Mouse (Mus musculus) testis, adult 2 months (tissue): ENCODE measurements around the gene Crisp2. TPM values are rescaled to one million over a fixed set of nuclear protein-coding genes. Genes with fewer than 3 reads are reported as not detected.
A peak's percentile ranks its signal among the peaks of the same experiment; 100 is the strongest.

Source experiments
- H3K27ac ChIP-seq: fragments of 200-500 bp; 2 replicates; pipeline ENCODE4 v1.5.1; 2012; ENCODE audit warnings: low read depth, low read length; ENCODE audit not compliant: control insufficient read depth, insufficient read depth
- H3K27me3 ChIP-seq: fragments of 200-500 bp; 2 replicates; pipeline ENCODE4 v1.6.1; 2012; ENCODE audit warnings: mild to moderate bottlenecking, low read length, moderate library complexity; ENCODE audit not compliant: control insufficient read depth, insufficient read depth
- H3K36me3 ChIP-seq: fragments of 200-500 bp; 2 replicates; pipeline ENCODE4 v1.6.1; 2012; ENCODE audit warnings: mild to moderate bottlenecking, low read length; ENCODE audit not compliant: control insufficient read depth, insufficient read depth
- H3K4me1 ChIP-seq: fragments of 200-500 bp; 2 replicates; pipeline ENCODE4 v1.6.1; 2012; ENCODE audit warnings: low read length; ENCODE audit not compliant: control insufficient read depth, insufficient read depth
- H3K4me3 ChIP-seq: fragments of 200-500 bp; 2 replicates; pipeline ENCODE4 v1.5.1; 2012; ENCODE audit warnings: low read depth, mild to moderate bottlenecking, low read length, moderate library complexity, mixed read lengths; ENCODE audit not compliant: control insufficient read depth
- CTCF ChIP-seq: fragments of 200-500 bp; IDR thresholded peaks from 2 replicates; pipeline ENCODE4 v1.5.1; 2012; ENCODE audit warnings: low read depth, mild to moderate bottlenecking, inconsistent platforms, low read length, moderate library complexity; ENCODE audit not compliant: control insufficient read depth, insufficient read depth, insufficient replicate concordance
- POLR2A ChIP-seq: fragments of 200-500 bp; IDR thresholded peaks from 2 replicates; pipeline ENCODE4 v1.6.1; 2012; ENCODE audit warnings: low read depth, mild to moderate bottlenecking, inconsistent platforms, low read length, moderate library complexity; ENCODE audit not compliant: control insufficient read depth
- polyA plus RNA-seq: library from polyadenylated mRNA; depleted of rRNA; stranded (reverse); fragments of >200 nt; gene quantifications from 2 replicates; pipeline ENCODE4 v1.2.3, GENCODE M21; 2012; rRNA removed

Crisp2 gene
- 1,252 and 1,484 TPM in 2 replicates for polyA plus RNA-seq

GRCm38 (mm10) chr17:40806953-40807572 lies at the start of gene Crisp2:
TSS of gene Crisp2 (minus strand) at chr17:40807003.
- no peaks in the 10 kb centered on the region for H3K27me3 ChIP-seq
- no peak within 1 kb of the TSS for H3K4me3 ChIP-seq
- no peak within 1 kb of the TSS for H3K27ac ChIP-seq
- no peaks in the 10 kb centered on the region for H3K36me3 ChIP-seq
- no peak for TF ChIP-seq CTCF
- TF ChIP-seq POLR2A: no peak
- H3K4me1 ChIP-seq: no peaks in the 10 kb centered on the region

- no peaks in the 10 kb centered on the region for H3K4me1 ChIP-seq
- no peaks in the 10 kb centered on the region for H3K27me3 ChIP-seq
- H3K4me3 ChIP-seq: no peak overlapping the region
- no peaks in the 10 kb centered on the region for H3K36me3 ChIP-seq
- no peak overlapping the region for H3K27ac ChIP-seq
- TF ChIP-seq CTCF: no peak
- no peak for TF ChIP-seq POLR2A
Measured at GRCm38 (mm10) chr17:40855065-40855464, 48.3 kb upstream of the Crisp2 start.

GRCm38 (mm10) chr17:40837308-40837707 lies 30.5 kb upstream of the Crisp2 start:
- 0 out of 2 replicates have a peak, but pooled peaks have one; percentile 1 for TF ChIP-seq CTCF
- TF ChIP-seq POLR2A: no peak
- no peaks in the 10 kb centered on the region for H3K36me3 ChIP-seq
- H3K4me1 ChIP-seq: no peaks in the 10 kb centered on the region
- H3K27ac ChIP-seq: no peak overlapping the region
- H3K27me3 ChIP-seq: no peaks in the 10 kb centered on the region
- H3K4me3 ChIP-seq: no peak overlapping the region

- Histone ChIP-seq H3K36me3 (no peaks in the 10 kb centered on the region), H3K4me3 (no peak overlapping the region), H3K27me3 (no peaks in the 10 kb centered on the region), H3K27ac (no peak overlapping the region), H3K4me1 (no peaks in the 10 kb centered on the region)
- TF ChIP-seq CTCF: no peak
- TF ChIP-seq POLR2A: no peak
Measured at GRCm38 (mm10) chr17:40831870-40832269, 25.1 kb upstream of the Crisp2 start.

- H3K27ac ChIP-seq: no peak overlapping the region
Measured at GRCm38 (mm10) chr17:40824549-40824948, 17.7 kb upstream of the Crisp2 start.

GRCm38 (mm10) chr17:40823817-40824216 lies 17.0 kb upstream of the Crisp2 start:
- no peaks in the 10 kb centered on the region for H3K27me3 ChIP-seq
- no peaks in the 10 kb centered on the region for H3K4me1 ChIP-seq
- no peak overlapping the region for H3K27ac ChIP-seq
- no peaks in the 10 kb centered on the region for H3K36me3 ChIP-seq
- no peak overlapping the region for H3K4me3 ChIP-seq
- TF ChIP-seq POLR2A: no peak
- TF ChIP-seq CTCF: no peak

More at GRCm38 (mm10) chr17:40824549-40824948, 17.7 kb upstream of the Crisp2 start:
- H3K4me3 ChIP-seq: no peak overlapping the region
- TF ChIP-seq CTCF (no peak), POLR2A (no peak)
- H3K36me3 ChIP-seq: no peaks in the 10 kb centered on the region
- no peaks in the 10 kb centered on the region for H3K27me3 ChIP-seq
- no peaks in the 10 kb centered on the region for H3K4me1 ChIP-seq

- Histone ChIP-seq H3K4me1 (no peaks in the 10 kb centered on the region), H3K27ac (no peak overlapping the region), H3K4me3 (no peak overlapping the region), H3K27me3 (no peaks in the 10 kb centered on the region), H3K36me3 (no peaks in the 10 kb centered on the region)
- TF ChIP-seq CTCF: no peak
- no peak for TF ChIP-seq POLR2A
Measured at GRCm38 (mm10) chr17:40821477-40821876, 14.7 kb upstream of the Crisp2 start.

- no peak for TF ChIP-seq CTCF
- TF ChIP-seq POLR2A: no peak
Measured at GRCm38 (mm10) chr17:40817340-40817943, 10.6 kb upstream of the Crisp2 start.

More at GRCm38 (mm10) chr17:40817340-40817943, 10.6 kb upstream of the Crisp2 start:
- Histone ChIP-seq H3K27ac (no peak overlapping the region), H3K4me1 (no peaks in the 10 kb centered on the region), H3K27me3 (no peaks in the 10 kb centered on the region), H3K36me3 (no peaks in the 10 kb centered on the region), H3K4me3 (no peak overlapping the region)
